Mouse (Mus musculus) heart, embryonic 14.5 days (tissue): ENCODE data around the gene Slc7a7. TPM values are rescaled to one million over a fixed set of nuclear protein-coding genes. Genes with fewer than 3 reads are reported as not detected.
A peak's percentile ranks its signal among the peaks of the same experiment; 100 is the strongest.

Experiments
- ATAC-seq: fragments of 200-750 bp; cut with Nextera tagmentation; 2 replicates; pipeline ENCODE4 v1.8.0; 2017; ENCODE audit warnings: low read depth, moderate TSS enrichment; ENCODE audit not compliant: insufficient number of reproducible peaks, insufficient read depth, low FRiP score
- H3K27ac ChIP-seq, 2 experiments: fragments of 200-500 bp in 1 of 2; fragments of 300-500 bp in 1 of 2; sonication (generic) in 1 of 2; replicated peaks in 1 of 2; 2 replicates each; pipeline ENCODE4 v1.5.1; 2012 to 2014; ENCODE audit warnings: low read depth in 2 of 2, low read length in 2 of 2, control low read depth in 1 of 2, mild to moderate bottlenecking in 1 of 2, mixed read lengths in 1 of 2; ENCODE audit not compliant: control insufficient read depth in 1 of 2, insufficient read depth in 1 of 2
- H3K27me3 ChIP-seq: fragments of 300-500 bp; sonication (generic); 2 replicates; pipeline ENCODE4 v1.6.1; 2014; ENCODE audit warnings: mild to moderate bottlenecking, low read length, control low read depth; ENCODE audit not compliant: control insufficient read depth, insufficient read depth
- H3K36me3 ChIP-seq: fragments of 300-500 bp; sonication (generic); 2 replicates; pipeline ENCODE4 v1.6.1; 2014; ENCODE audit warnings: mild to moderate bottlenecking, control low read depth, low read length, mixed read lengths; ENCODE audit not compliant: control insufficient read depth, insufficient read depth
- H3K4me1 ChIP-seq, 2 experiments: fragments of 200-500 bp in 1 of 2; fragments of 300-500 bp in 1 of 2; sonication (generic) in 1 of 2; 2 replicates each; pipeline ENCODE4 v1.6.1; 2012 to 2014; ENCODE audit warnings: low read length in 2 of 2, control low read depth in 1 of 2, mixed read lengths in 1 of 2; ENCODE audit not compliant: control insufficient read depth in 2 of 2, insufficient read depth in 2 of 2
- H3K4me2 ChIP-seq: fragments of 300-500 bp; sonication (generic); 2 replicates; pipeline ENCODE4 v1.6.1; 2014; ENCODE audit warnings: mild to moderate bottlenecking, low read length
- H3K4me3 ChIP-seq, 2 experiments: fragments of 200-500 bp in 1 of 2; fragments of 300-500 bp in 1 of 2; sonication (generic) in 1 of 2; 2 replicates each; pipeline ENCODE4 v1.5.1; 2012 to 2014; ENCODE audit warnings: low read length in 2 of 2, mild to moderate bottlenecking in 2 of 2, control low read depth in 1 of 2, low read depth in 1 of 2, moderate library complexity in 1 of 2; ENCODE audit not compliant: control insufficient read depth in 1 of 2, insufficient read depth in 1 of 2
- H3K9ac ChIP-seq: fragments of 300-500 bp; sonication (generic); 2 replicates; pipeline ENCODE4 v1.6.1; 2014; ENCODE audit warnings: mild to moderate bottlenecking, low read length
- H3K9me3 ChIP-seq: fragments of 300-500 bp; sonication (generic); 2 replicates; pipeline ENCODE4 v1.6.1; 2016; ENCODE audit warnings: low read length, control low read depth; ENCODE audit not compliant: control insufficient read depth
- WGBS: fragments of 180-500 bp; shearing (Covaris S2); extraction: QIAGEN DNeasy Blood & Tissue Kit; methylation state at CpG from one replicate; pipeline ENCODE4 v1.1.7; 2014; 5-methylcytosine and 5-hydroxymethylcytosine counted together
- polyA plus RNA-seq: library from polyadenylated mRNA; unstranded; fragments of >200 nt; fragmentation: Nextera tagmentation; extraction: Ambion mirVana; gene quantifications from 2 replicates; pipeline ENCODE4 v1.2.1, GENCODE M21; 2014

Gene Slc7a7
- polyA plus RNA-seq, 1 experiment from 2014 or later, result 10.0 TPM

DNA sequence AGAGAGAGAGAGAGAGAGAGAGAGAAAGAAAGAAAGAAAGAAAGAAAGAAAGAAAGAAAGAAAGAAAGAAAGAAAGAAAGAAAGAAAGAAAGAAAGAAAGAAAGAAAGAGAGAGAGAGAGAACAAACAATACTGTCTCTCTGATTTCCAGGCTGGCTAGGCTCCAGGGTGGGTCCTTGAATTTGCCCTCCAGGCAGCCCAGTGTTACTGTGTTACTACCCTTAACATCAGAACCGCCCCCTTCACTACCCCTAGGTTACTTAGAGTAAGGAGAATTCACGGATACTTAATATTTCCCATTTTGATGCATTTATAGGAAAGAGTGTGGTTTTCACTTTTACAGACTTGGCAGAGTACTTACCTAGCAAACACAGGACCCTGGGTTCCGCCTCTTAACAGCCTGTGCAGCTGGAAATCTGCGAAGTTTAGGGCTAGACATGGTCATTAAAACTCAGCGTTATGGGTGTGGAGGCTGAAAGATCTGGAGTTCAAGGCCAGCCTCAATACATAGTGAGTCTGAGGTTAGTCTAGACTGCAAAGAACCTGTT lies 1.3 kb downstream of the Slc7a7 start:
- ATAC-seq, result no peak
- H3K27ac ChIP-seq, result 0 out of 4 replicates have a peak overlapping the region, but pooled peaks of 1 of the 2 experiments have one; percentile 2
- no peaks in the 10 kb centered on the region for H3K9me3 ChIP-seq

DNA sequence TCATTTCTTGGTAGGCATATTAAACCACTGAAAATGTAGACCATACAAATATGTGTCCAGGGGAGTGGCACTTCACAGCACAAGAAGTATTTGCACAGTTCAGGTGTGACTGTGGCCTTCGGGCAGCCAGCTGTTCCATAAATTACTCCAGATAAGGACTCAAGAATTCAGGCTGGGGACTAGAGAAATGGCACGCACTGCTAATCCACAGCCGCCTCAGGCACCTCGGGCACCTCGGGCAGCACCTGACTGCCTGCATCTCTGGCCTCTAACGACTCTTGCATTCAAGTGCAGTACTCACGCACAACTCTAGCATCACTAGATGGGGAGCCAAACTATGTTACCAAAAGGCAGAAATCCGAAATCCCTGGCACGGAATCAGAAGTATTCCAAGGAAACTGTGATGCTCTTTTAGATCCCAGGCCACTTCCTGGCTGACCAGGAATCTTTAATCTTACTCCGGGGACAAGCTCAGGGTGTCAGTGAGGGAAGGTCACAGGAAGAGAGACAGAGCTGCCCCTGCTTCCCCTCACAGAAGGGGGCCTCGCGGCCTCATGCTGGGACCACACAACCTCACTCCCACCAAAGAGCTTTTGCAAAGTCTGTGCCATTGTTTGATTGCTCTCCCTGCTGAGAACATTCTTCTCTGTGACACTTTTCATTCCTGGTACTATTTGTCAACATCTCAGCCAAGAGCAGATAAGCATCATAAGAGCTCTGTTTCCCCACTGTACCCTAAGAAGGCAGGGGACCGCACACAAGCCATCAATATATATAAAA lies 2.1 kb downstream of the Slc7a7 start:
- H3K36me3 ChIP-seq, result no peaks in the 10 kb centered on the region
- H3K4me3 ChIP-seq, result no peak overlapping the region
- H3K4me2 ChIP-seq, result no peak overlapping the region
- 20% methylated on average over 13 of the region's 13 CpGs for WGBS
- peaks cover 21 to 24% of the 10 kb centered on the region in 2 experiments for H3K4me1 ChIP-seq
- no peak for ATAC-seq
- no peaks in the 10 kb centered on the region for H3K27me3 ChIP-seq
- no peak overlapping the region; the same call in 1 of the 2 replicates for H3K9ac ChIP-seq
- H3K27ac ChIP-seq, result no peak overlapping the region
- no peaks in the 10 kb centered on the region for H3K9me3 ChIP-seq

More for the DNA sequence above, 1.3 kb downstream of the Slc7a7 start:
- H3K4me2 ChIP-seq, result no peak overlapping the region
- no peak overlapping the region for H3K4me3 ChIP-seq
- H3K27me3 ChIP-seq, result no peaks in the 10 kb centered on the region
- H3K9ac ChIP-seq, result no peak overlapping the region
- 70% methylated on average over 5 of the region's 5 CpGs for WGBS
- H3K4me1 ChIP-seq, result peaks cover 20 to 23% of the 10 kb centered on the region in 2 experiments
- no peaks in the 10 kb centered on the region for H3K36me3 ChIP-seq

- Histone ChIP-seq H3K27me3 (no peaks in the 10 kb centered on the region), H3K27ac (0 out of 4 replicates have a peak overlapping the region, but pooled peaks of 1 of the 2 experiments have one; percentile 12), H3K4me1 (peaks cover 31 to 33% of the 10 kb centered on the region in 2 experiments), H3K4me2 (peak overlapping the region; percentile 57), H3K4me3 (peak overlapping the region; percentile 12 to 14; a peak in 2 of 4 replicates), H3K36me3 (no peaks in the 10 kb centered on the region), H3K9me3 (no peaks in the 10 kb centered on the region), H3K9ac (peak overlapping the region; percentile 60)
- peak; percentile 44; the same call in 1 of the 2 replicates for ATAC-seq
- 16% methylated on average over 18 of the region's 18 CpGs for WGBS
Measured at GRCm38 (mm10) chr14:54413877-54414700, 3.5 kb downstream of the Slc7a7 start.

- Histone ChIP-seq H3K4me1 (peaks cover 31% of the 10 kb centered on the region in 2 experiments), H3K4me2 (no peak overlapping the region), H3K27me3 (no peaks in the 10 kb centered on the region), H3K4me3 (no peak overlapping the region), H3K36me3 (no peaks in the 10 kb centered on the region), H3K9ac (no peak overlapping the region), H3K27ac (no peak overlapping the region), H3K9me3 (no peaks in the 10 kb centered on the region)
- ATAC-seq, result no peak
- WGBS, result 43% methylated on average over 2 of the region's 2 CpGs
Measured at GRCm38 (mm10) chr14:54412629-54413170, 4.9 kb downstream of the Slc7a7 start.

- H3K27me3 ChIP-seq, result no peaks in the 10 kb centered on the region
- no peaks in the 10 kb centered on the region for H3K9me3 ChIP-seq
- 55% methylated on average over 9 of the region's 9 CpGs for WGBS
- no peak overlapping the region for H3K9ac ChIP-seq
- H3K4me1 ChIP-seq, result peaks cover 26 to 29% of the 10 kb centered on the region in 2 experiments
- no peaks in the 10 kb centered on the region for H3K36me3 ChIP-seq
- H3K4me2 ChIP-seq, result no peak overlapping the region
- no peak overlapping the region for H3K27ac ChIP-seq
- no peak overlapping the region for H3K4me3 ChIP-seq
- ATAC-seq, result no peak
Measured at GRCm38 (mm10) chr14:54412000-54412576, 5.5 kb downstream of the Slc7a7 start.

DNA sequence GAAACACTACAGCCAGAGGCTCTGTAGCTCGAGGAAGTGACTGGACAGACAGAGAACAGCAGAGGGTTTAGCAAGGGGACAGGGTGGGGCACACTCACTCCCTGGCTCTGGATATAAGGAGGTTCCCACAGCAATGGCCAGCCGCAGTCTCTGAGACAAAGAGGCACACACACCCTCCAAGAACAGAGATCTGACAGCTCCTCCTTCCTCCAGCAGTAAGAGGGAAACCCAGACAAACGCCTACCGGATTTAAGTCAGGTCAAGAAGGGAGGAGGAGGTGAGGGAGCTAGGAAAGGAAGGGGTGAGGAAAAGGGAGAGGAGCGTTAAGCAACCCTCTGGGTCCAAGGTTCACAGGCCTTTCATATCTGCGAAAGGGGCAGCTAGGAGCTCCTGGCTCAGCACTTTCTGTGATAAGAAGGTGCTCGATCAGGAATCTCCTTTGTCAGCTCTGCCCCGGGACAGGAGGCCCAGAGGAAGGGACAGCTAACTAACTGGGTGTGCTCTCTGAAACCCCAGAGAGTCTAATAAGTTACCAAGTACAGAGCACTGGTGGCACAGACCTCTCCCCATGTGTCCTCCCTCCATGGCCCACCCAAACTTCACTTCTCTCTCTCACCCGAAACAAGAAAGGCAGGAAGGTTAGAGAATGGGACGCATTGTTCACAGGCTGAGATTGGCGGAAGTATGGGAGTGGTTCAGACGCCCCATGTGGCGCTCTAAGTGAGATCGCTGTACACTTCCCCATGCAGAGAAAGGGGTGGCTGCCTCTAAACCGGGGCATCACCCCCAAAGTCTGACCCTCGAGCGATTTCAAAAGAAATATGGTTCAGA lies 7.4 kb downstream of the Slc7a7 start:
- Histone ChIP-seq H3K4me2 (peak overlapping the region; percentile 45), H3K27me3 (no peaks in the 10 kb centered on the region), H3K9ac (peak overlapping the region; percentile 35), H3K4me3 (peak overlapping the region; percentile 3 to 17; a peak in 2 of 4 replicates), H3K9me3 (no peaks in the 10 kb centered on the region), H3K36me3 (no peaks in the 10 kb centered on the region), H3K4me1 (peaks cover 22 to 23% of the 10 kb centered on the region in 2 experiments), H3K27ac (peak overlapping the region; percentile 68 to 76)
- peak; percentile 33 for ATAC-seq
- 32% methylated on average over 17 of the region's 17 CpGs for WGBS
